Mouse (Mus musculus) stomach, embryonic 14.5 days (tissue): ENCODE data around the gene Zgrf1. TPM values are rescaled to one million over a fixed set of nuclear protein-coding genes. Genes with fewer than 3 reads are reported as not detected.

Experiments
- microRNA counts: library from miRNA; unstranded; fragments of <30 nt; microRNA quantifications from one replicate; lab custom pipeline; 2016
- microRNA-seq: library from miRNA; unstranded; fragments of <30 nt; microRNA quantifications from one replicate; pipeline ENCODE4, GENCODE M21; 2016
- polyA plus RNA-seq: library from polyadenylated mRNA; unstranded; fragments of >200 nt; fragmentation: Nextera tagmentation; extraction: Ambion mirVana; gene quantifications from 2 replicates; pipeline ENCODE4 v1.2.1, GENCODE M21; 2014

Zgrf1 gene
- polyA plus RNA-seq, 1 experiment from 2014 or later, result 13.6 TPM

MicroRNAs within 50 kb of the gene (microRNA counts, 519-probe panel; counts per million panel counts)
- not detected for microRNA mmu-miR-302a (lab: Ali Mortazavi, UCI)
- not detected for microRNA mmu-miR-302b (lab: Ali Mortazavi, UCI)
- microRNA mmu-miR-302c (lab: Ali Mortazavi, UCI), result not detected
- microRNA mmu-miR-302d (lab: Ali Mortazavi, UCI), result not detected
- microRNA mmu-miR-367 (lab: Ali Mortazavi, UCI), result 2,893 counts per million, percentile 50 among the panel's probes with 10 or more counts

Small RNA genes lying within 50 kb of the gene (microRNA-seq; reads per million reads assigned to microRNA genes)
- gene Mir302a (57.0 reads per million, percentile 39 among the genes with 10 or more reads in this experiment), gene Mir302b (38.5 reads per million, percentile 36 among the genes with 10 or more reads in this experiment), gene Mir302c (8.3 reads per million, percentile 18 among the genes with 10 or more reads in this experiment), gene Mir302d (60.4 reads per million, percentile 41 among the genes with 10 or more reads in this experiment), gene Mir367 (not detected)

Other genes with a start within 250 kb of the Zgrf1 start
- gene Ank2, start 54.1 kb upstream of the Zgrf1 start, polyA plus RNA-seq, result 50.0 and 52.4 TPM in 2 replicates
- gene Larp7, start 140 bp upstream of the Zgrf1 start, polyA plus RNA-seq, result 59.2 and 68.3 TPM in 2 replicates
- gene Neurog2, start 79.6 kb downstream of the Zgrf1 start, polyA plus RNA-seq, result not detected in 2 replicates
- gene Alpk1, start 227.0 kb downstream of the Zgrf1 start, polyA plus RNA-seq, result 2.9 and 3.5 TPM in 2 replicates
- 4.5 and 6.1 TPM in 2 replicates for gene Tifa, start 236.3 kb downstream of the Zgrf1 start, polyA plus RNA-seq